Mouse (Mus musculus) lung, postnatal 14 days (tissue): ENCODE results near the gene Tspo.

Experiments used
- DNase-seq: peaks from one replicate; pipeline ENCODE4 v3.0.0; 2021

Tspo gene

DNA sequence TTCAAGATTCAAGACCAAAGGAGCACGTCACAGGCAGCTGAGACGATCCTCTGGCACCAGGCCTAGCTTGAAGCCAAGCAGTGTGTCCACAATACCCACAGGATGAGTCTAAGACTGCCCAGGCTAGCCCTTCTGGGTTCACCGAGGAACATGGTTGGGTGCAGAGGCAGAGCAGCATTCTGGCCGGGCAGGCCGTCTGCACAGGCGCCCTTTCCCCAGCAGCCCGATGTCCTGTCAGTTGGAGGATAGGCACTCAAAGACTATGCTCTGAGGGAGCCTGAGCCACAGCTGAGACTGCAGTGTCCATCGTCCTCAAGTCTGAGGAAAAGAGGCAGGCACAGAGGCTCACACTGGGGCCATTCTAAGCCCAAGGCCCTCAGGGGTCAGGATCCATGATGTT is 16.2 kb upstream of the Tspo start:
- no peak for DNase-seq

- no peak for DNase-seq
These were observed 13.3 kb upstream of the Tspo start for GRCm38 (mm10) chr15:83550137-83550536.

GRCm38 (mm10) chr15:83553831-83554230 is 9.6 kb upstream of the Tspo start:
- no peak for DNase-seq

DNA sequence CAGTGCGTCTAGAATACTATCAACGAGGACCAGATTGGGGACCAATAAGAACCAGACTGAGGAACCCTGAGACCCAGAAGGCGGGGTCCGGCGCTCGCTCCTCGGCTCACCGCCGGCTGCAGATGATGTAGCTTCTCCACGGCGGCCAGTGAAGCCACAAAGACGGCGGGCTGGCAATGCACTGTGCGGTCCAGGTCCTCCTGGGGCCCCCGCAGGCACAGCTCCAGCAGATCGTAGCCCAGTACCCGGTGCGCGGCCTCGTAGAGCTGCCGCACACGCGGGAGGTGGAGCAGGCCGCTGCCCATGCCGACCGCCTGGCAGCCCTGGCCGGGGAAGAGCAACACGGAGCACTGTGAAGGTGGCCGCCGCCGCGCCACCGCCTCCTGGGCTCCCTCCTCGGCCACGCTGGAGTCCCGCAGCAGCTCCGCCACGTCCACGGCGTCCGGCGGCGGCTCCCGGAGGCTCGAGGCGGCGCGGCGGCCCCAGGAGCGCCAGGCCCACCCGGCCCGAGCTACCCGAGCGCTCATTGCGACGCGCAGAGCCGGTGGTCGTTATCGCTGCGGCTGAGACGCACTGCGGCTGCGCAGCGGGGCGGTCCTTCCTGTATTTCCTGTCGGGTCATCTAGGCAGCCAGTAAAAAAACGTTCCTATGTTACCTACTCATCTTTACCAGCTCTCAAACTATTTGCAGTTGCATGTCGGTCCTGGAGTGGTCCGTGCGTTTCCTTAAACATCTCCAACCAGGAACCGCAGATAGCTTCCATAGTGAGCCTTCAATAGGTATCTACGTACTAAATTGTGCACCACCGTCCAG is 8.0 kb upstream of the Tspo start:
- peak; percentile 85 for DNase-seq

DNA sequence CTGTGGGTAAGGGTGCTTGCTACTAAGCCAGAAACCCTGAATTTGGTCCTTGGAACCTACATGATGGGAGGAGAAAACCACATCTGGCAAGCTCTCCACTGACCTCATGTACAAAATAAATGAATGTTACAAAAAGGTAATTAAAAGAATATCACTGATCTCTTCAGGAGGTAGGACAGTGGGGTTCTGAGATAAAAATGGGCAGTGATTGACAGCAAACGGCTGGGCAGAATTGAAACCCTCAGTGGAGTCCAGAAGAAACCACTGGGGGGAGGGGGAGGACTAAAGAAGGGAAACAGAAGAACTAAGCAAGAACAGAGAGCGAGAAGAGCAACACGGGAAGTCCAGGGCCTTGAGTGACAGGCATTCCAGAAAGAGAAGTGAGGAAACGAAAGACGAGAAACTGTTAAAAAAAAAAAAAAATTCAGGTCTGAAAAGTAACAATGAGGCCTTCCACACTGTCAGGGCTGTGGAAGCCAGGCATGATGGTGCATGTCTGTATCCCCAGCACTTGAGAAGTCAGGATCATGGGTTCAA is 2.4 kb upstream of the Tspo start:
- DNase-seq = no peak

DNA sequence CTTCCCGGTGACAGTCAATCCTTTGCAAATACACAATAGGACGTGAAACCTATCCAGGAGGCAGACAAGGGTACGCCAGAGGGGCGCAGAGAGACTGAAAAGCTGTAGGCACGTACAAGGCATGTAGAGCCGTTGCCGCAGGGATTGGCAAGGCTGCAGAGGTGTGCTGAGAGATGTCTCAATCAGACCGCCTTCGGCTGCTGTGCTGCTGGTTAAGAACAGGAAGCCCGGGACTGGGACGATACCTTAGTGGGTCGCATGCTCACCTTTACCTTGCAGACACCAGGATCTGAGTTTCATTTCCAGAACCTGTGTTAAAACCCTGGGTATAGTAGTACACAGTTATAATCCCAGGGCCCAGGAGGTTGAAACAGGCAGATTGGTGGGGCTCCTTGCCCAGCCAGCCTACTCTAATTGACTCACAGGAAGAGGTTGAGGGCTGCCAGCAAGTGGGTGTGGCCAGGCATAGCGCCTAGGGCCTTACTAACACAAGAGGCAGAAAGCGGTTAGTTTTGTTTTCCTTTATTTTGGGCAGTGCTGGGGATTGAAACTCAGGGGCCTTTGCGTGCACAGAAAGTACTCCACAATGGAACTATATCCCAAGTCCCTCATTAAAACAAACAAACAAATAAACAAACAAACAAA is 644 bp upstream of the Tspo start:
- DNase-seq = peak; percentile 88

DNA sequence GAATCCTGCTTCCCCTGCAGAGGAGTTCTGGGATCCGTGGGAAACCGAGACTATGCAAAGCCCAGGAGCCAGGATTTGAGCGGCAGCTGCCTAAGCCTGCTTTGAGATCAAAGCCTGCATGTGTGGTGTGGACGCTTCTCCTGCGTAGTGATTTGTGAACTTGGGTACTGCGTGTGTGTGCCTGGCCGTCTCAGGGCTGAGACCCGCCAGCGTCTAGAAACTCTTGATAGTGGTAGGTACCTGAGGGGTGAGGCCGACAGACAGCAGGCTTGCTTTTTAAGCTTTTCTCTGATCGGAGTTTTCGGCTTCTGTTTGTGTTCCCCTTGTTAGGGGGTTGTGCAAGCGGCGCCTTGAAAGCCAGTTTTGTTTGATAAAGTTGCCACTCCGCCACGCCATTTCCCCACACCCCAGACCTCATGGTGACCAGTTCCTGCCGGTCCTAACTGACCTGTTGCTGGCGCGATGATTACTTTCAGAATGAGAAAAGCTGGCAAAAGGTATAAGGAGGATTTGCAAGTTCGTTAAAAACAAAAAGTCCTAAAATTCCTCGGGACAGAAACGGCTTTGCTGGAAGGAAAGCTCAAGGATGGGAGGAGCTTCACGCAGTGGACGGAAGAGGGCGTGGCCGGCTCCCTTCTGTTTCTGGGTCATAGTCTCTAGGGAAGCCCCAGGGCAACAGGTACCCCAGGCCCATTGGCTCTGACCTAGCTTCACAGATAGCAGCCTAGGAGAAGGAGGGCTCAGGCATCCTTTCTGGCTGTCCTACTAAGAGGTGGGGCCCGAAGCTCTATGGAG is 662 bp downstream of the Tspo start:
- peak; percentile 61 for DNase-seq

GRCm38 (mm10) chr15:83565434-83565833 is 2.0 kb downstream of the Tspo start:
- no peak for DNase-seq

GRCm38 (mm10) chr15:83566006-83566405 is 2.6 kb downstream of the Tspo start:
- DNase-seq = no peak

DNA sequence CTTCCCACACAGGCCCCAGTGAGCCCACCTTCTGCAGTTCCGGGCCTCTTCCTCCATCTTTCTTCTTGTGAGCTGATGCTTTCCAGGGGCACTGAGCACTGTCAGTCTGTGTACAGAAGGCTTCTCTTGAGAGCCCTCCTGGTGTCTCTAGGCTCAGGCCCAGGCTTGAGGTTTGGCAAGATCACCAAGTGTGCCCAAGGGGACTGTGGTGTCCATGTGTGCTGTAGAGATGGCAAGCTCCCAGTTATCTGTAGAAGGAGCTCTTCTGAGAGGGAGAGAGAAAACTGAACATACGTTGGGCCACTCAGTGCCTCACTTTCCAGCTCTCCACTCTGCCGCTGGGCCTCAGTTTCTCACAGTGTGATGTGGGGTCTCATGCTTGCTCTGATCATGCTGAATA is 4.3 kb downstream of the Tspo start:
- no peak for DNase-seq

DNA sequence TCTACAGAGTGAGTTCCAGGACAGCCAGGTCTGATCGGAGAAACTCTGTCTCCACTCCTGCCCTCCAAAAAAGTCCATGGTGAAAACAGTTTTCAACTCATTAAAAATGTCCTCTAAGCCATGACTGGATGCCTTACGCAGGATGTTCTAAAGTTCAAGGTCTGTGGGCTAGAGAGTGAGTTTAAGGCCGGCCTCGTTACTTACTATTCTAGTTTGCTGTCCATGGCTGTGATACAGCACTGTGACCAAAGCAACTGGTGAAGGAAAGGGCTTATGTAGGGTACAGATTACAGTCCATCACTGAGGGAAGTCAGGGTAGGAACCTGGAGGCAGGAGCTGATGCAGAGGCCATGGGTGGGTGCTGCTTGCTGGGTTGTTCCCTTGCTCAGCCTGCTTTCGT is 5.2 kb downstream of the Tspo start:
- DNase-seq = no peak

DNA sequence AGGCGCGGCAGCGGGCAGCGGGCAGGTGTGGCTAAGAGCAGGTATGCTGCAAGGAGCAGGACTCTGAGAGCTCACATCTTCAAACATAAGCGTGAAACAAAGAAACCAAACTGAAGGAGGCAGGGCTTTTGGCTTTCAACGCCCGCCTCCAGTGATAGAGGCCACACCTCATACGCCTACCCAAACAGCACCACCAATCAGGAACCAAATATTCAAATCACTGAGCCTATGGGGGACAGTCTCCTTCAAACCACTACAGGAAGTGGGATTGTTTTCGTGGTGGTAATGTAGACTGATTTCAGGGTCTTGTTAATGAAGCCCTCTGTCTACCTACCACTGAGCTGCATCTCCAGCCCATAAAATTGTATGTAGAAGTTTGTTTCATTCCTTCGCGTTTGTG is 6.3 kb downstream of the Tspo start:
- DNase-seq = no peak

DNA sequence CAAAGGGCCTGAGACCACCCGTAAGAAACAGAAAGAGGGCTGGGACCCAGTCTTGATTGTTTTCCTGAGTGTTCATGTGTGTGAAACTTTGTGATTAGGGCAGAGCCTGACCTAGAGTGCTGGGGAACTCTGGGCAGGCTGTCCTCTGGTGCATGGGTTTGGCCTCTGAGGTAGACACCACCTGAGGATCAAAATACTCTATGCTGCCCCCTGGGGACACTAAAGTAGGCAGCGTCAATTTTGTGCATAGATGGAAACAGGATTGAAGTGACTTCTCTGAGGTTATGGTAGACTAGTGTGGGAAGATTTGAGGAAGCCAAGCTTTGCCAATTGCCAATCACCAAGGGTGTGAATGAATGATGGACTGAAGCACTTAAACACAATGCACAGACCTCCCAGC is 7.2 kb downstream of the Tspo start:
- no peak for DNase-seq

- no peak for DNase-seq
These were observed 8.2 kb downstream of the Tspo start for GRCm38 (mm10) chr15:83571636-83572035.

DNA sequence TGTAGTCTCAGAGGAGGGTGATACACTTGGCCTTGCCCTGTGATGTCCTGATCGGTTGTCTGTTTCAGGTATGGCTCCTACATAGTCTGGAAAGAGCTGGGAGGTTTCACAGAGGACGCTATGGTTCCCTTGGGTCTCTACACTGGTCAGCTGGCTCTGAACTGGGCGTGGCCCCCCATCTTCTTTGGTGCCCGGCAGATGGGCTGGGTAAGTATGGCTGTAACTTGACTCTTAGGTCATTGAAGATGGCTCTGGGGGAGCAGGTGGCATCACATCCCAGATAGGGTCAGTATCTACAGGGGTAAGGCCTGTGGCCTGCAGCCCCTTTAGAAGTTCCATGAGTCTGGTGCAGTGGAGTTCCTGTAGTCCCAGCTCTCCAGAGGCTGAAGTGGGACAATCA is 8.7 kb downstream of the Tspo start:
- no peak for DNase-seq

DNA sequence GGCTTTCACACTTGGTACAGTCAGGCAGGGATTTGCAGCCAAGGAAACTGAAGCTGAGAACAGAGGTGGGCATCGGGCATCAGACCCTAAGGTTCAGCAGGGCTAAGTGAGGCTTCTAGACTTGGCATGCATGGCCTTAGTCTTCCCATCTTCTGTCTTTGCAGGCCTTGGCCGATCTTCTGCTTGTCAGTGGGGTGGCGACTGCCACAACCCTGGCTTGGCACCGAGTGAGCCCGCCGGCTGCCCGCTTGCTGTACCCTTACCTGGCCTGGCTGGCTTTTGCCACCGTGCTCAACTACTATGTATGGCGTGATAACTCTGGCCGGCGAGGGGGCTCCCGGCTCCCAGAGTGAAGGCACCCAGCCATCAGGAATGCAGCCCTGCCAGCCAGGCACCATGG is 10.2 kb downstream of the Tspo start:
- DNase-seq = no peak

GRCm38 (mm10) chr15:83574731-83575351 is 11.4 kb downstream of the Tspo start:
- DNase-seq = peak; percentile 71

GRCm38 (mm10) chr15:83575543-83575942 is 12.2 kb downstream of the Tspo start:
- no peak for DNase-seq

DNA sequence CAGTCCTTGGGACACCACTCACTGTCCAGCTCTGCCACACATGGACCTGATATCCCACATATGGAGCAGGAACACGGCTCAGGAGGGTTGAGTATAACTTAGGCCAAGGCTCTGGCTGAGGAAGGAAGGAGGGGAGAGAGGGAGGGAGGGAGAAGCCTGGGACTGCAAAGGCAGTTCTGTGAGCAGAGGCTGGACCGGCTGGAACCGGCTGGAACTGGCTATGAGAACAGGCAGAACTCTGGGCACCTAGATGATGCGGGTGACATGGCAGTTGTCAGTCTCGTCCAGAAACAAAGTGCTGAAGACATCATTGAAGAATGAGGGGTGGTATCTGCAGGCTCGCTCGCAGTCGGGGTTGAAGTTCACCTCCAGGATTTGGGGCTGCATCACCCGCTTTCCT is 13.3 kb downstream of the Tspo start:
- no peak for DNase-seq

- DNase-seq = no peak
These were observed 19.5 kb downstream of the Tspo start for GRCm38 (mm10) chr15:83582931-83583330.

DNA sequence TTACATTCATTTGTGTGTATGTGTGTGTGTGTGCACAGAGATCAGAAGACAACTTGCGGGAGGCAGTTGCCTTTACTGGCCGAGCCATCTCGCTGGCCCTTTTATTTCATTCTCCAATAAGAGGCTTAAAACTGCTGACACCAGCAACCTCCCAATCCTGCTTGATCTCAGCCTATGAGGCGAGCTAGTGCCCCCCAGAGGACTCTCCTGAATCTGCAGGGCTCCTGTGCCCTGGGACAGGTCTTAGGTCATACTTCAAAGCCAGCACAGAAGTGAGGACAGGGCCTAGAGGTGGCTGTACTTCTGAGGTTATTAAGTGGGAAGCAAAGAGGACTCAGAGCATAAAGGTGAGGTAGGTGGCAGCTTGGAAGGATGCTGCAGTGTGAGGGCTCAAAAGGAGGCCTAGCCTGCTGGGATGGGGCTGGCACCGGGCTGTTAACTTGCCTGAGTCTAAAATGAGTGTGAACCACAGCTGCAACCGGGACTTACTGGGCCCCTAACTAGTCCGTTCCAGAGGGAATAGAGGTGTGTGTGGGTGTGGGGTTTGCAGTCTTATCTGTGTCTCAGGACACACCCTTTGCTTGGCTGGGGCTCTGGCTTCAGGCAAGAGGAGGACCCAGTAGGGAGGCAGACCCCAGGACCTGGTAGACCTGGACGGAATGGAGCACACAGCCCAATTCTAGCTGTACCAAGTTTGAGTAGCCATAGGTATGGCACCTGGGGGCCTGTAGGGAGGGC is 20.2 kb downstream of the Tspo start:
- peak; percentile 74 for DNase-seq

DNA sequence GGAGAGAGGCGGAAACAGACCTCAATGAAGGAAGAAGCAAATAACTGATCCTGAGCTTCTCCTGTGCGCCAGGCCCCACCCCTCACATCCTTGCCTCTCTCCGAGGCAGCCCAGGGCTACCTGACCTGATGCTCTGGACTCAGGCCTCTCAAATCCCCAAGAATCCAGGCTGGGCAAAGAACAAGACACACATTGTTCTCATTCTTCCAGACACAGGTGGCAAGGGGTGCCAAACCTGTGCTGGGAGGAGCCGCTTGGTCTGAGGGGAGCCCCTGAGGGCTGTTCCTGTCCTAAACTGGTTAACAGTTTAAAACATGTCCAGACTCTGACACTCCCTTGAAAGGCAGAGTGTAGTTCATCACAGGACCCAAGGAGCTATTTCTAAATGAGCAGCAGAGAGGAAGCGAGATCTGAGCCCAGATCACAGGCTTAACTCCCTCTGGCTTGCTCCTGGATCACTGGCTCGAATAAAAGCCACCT is 21.4 kb downstream of the Tspo start:
- DNase-seq = no peak
